Mouse (Mus musculus) kidney, adult 2 months (tissue): ENCODE measurements around the gene Ly6g6e.

ENCODE experiments used
- CTCF ChIP-seq: fragments of 200-500 bp; conservative IDR thresholded peaks from 2 replicates; pipeline ENCODE4 v1.5.1; 2011; ENCODE audit warnings: low read depth, mild to moderate bottlenecking, control low read depth, low read length, moderate library complexity, mixed read lengths; ENCODE audit not compliant: insufficient read depth, insufficient read length
- POLR2A ChIP-seq: fragments of 200-500 bp; IDR thresholded peaks from one replicate; pipeline ENCODE4 v1.6.1; 2011; ENCODE audit warnings: low read depth, low read length, control low read depth

DNA sequence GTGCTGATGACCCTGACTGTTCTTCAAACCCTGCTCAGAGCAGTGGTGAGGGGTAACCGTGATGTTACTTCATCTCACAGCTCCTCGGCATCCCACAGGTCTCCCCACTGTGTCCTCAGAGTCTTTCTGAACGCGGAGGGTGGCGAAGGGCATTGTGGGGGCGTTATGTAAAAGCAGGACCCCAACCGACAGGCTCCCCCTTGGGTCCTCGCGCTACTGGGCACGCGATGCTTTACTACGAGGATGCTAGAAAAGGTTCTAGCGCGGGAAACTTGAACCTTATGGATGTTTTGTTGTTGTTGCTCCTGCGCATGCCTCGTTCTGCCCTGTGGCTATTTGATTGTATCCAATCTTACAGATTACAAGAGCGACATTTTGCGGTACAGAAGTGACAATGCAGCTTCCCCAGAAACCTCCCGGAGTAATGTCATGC, 45.2 kb downstream of the Ly6g6e start, which contains the start of gene Csnk2b:
- peak; percentile 15; the same call in 1 of the 2 replicates for TF ChIP-seq CTCF
- TF ChIP-seq POLR2A: no peak
